Mouse (Mus musculus): ENCODE data around the gene Ccr6. TPM values are rescaled to one million over a fixed set of nuclear protein-coding genes. Genes with fewer than 3 reads are reported as not detected.

The Ccr6 gene
- polyA plus RNA-seq, 1 experiment from 2014 or later = 0.11 TPM

DNA sequence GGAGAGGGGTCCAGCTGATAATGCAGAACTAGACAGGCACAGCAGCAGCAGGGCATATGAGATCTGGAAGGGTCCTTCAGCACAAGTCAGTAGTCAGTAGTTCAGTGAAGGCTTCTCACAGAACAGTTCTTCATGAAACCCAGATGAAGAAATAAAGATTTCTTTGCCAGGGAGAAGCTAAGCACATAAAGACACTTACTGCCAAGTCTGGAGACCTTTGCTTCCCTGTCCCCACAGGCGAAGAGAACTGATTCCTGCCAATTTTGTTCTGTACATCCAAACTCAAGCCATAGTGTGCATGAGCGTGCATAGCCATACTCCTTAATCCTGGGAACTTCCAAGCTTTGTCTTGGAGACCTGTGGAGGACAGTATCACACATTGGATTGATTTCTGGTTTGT lies 62.4 kb downstream of the Ccr6 start:
- Histone ChIP-seq H3K9me3 (ENCODE audit: control insufficient read depth, low read length) (no peaks in the 10 kb centered on the region), H3K4me2 (no peak overlapping the region), H3K4me1 (ENCODE audit: control insufficient read depth, insufficient read depth, low read length) (no peaks in the 10 kb centered on the region), H3K9ac (ENCODE audit: low read length) (no peak overlapping the region), H3K36me3 (ENCODE audit: control insufficient read depth, insufficient read depth, low read length) (no peaks in the 10 kb centered on the region), H3K4me3 (ENCODE audit: low read depth, low read length) (no peak overlapping the region), H3K27me3 (ENCODE audit: control insufficient read depth, insufficient read depth, low read length) (no peaks in the 10 kb centered on the region), H3K27ac (ENCODE audit: low read depth, low read length) (no peak overlapping the region)
- ATAC-seq (ENCODE audit: low FRiP score) (no peak), DNase-seq (ENCODE audit: low spot score, missing footprints) (no peak)
- WGBS = 86% methylated on average over 2 of the region's 2 CpGs

DNA sequence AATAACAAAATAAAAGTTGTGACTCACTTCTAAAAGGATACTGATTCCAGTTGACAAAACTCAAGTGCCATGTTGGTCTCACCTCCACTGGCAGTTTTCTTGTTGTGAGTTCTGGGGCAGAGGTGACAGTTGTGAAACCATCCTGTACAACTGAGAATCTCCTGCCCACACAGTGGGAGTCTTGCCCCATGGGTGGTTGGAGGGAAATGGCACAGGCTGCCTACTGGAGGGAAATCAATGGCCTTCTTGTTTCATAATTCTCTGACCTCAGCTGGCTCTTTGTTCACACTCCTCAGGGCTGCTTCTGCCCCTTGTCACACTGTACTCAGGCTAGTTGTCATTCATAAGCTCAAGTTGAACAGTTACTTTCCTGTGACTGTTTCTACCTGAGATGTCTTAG lies 63.7 kb downstream of the Ccr6 start:
- Histone ChIP-seq H3K36me3 (ENCODE audit: control insufficient read depth, insufficient read depth, low read length) (no peaks in the 10 kb centered on the region), H3K27ac (ENCODE audit: low read depth, low read length) (no peak overlapping the region), H3K9me3 (ENCODE audit: control insufficient read depth, low read length) (no peaks in the 10 kb centered on the region), H3K9ac (ENCODE audit: low read length) (no peak overlapping the region), H3K4me2 (no peak overlapping the region), H3K4me1 (ENCODE audit: control insufficient read depth, insufficient read depth, low read length) (no peaks in the 10 kb centered on the region), H3K4me3 (ENCODE audit: low read depth, low read length) (no peak overlapping the region), H3K27me3 (ENCODE audit: control insufficient read depth, insufficient read depth, low read length) (no peaks in the 10 kb centered on the region)
- ATAC-seq (ENCODE audit: low FRiP score) (no peak), DNase-seq (ENCODE audit: low spot score, missing footprints) (no peak)

DNA sequence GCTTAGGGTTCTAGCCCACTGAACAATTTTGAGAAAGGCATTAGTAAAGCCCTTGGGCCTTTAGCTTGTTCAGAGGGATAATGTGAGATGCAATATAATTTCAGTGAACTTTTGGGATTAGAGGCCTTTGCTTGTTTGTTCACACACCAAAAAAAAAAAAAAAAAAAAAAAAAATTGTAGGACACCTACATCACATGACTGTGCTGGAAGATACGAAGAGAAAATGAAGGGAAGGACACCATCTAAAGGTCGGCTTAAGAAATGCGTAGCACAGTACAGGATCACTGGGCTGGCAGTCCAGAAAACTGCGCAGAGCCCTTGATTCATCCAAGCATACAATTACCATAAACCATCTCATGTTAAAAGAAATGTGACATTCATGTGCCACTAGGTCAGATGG lies 65.7 kb downstream of the Ccr6 start:
- Histone ChIP-seq H3K4me1 (ENCODE audit: control insufficient read depth, insufficient read depth, low read length) (no peaks in the 10 kb centered on the region), H3K9me3 (ENCODE audit: control insufficient read depth, low read length) (no peaks in the 10 kb centered on the region), H3K9ac (ENCODE audit: low read length) (no peak overlapping the region), H3K36me3 (ENCODE audit: control insufficient read depth, insufficient read depth, low read length) (no peaks in the 10 kb centered on the region), H3K4me2 (no peak overlapping the region), H3K4me3 (ENCODE audit: low read depth, low read length) (no peak overlapping the region), H3K27ac (ENCODE audit: low read depth, low read length) (no peak overlapping the region), H3K27me3 (ENCODE audit: control insufficient read depth, insufficient read depth, low read length) (no peaks in the 10 kb centered on the region)
- DNase-seq (ENCODE audit: low spot score, missing footprints) (no peak), ATAC-seq (ENCODE audit: low FRiP score) (no peak)
- 77% methylated on average over 4 of the region's 4 CpGs for WGBS

DNA sequence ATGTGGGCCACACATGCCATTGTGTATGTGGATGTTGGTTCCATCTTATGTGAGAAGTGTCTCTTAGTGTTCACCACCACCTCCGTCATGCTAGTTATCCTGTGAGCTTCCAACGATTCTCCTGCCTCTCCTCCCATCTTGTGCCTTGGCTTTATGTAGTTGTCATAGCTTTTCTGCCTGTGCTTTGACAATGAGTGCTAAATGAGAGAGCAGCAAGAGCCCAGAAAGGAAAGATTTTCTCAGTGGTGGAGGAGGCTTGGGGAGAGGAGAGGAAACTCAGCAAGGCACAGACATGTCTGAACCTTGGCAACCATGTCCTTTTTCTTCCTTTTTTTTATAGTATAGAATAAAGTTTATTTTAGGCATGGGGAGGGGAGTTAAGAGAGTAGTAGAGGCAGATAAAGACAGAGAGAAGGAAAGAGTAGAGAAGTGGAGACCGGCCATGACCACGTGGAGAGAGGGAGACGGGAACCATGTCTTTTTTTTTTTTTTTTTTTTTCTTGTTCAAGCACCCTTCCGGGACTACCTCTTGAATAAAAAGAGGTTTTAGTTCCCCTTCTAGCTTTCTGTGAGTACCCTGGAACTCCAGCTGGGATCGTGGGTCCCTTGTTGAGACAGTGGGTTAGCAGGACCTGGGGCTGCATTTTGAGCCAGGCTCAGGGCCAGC lies 67.1 kb downstream of the Ccr6 start:
- H3K4me3 ChIP-seq (ENCODE audit: low read depth, low read length) = no peak overlapping the region
- H3K27ac ChIP-seq (ENCODE audit: low read depth, low read length) = no peak overlapping the region
- no peak for ATAC-seq (ENCODE audit: low FRiP score)
- no peaks in the 10 kb centered on the region for H3K27me3 ChIP-seq (ENCODE audit: control insufficient read depth, insufficient read depth, low read length)
- 81% methylated on average over 6 of the region's 7 CpGs for WGBS
- H3K36me3 ChIP-seq (ENCODE audit: control insufficient read depth, insufficient read depth, low read length) = no peaks in the 10 kb centered on the region
- H3K4me1 ChIP-seq (ENCODE audit: control insufficient read depth, insufficient read depth, low read length) = no peaks in the 10 kb centered on the region
- H3K9ac ChIP-seq (ENCODE audit: low read length) = no peak overlapping the region
- no peaks in the 10 kb centered on the region for H3K9me3 ChIP-seq (ENCODE audit: control insufficient read depth, low read length)
- DNase-seq (ENCODE audit: low spot score, missing footprints) = no peak
- H3K4me2 ChIP-seq = no peak overlapping the region

DNA sequence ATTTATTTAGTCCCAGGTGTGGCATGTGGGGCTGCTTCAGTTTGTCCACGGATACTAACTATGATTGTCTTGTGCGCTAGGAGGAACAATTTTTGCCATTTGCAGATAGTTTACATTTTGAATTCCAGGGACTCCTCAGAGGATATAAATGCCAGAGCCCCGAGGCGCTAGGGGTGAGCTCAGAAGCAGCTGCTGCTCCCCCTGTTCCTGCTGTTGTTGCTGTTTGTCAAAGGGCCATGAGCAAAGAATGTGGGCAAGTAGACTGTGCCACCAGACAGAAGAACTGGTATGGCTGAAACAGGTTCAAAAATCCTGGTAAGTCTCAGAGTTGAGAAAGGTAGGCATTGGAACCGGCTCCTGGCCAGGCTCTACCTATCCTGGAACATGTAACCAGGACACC lies 67.8 kb downstream of the Ccr6 start:
- H3K9me3 ChIP-seq (ENCODE audit: control insufficient read depth, low read length) = no peaks in the 10 kb centered on the region
- ATAC-seq (ENCODE audit: low FRiP score) = no peak
- no peak overlapping the region for H3K4me2 ChIP-seq
- no peaks in the 10 kb centered on the region for H3K4me1 ChIP-seq (ENCODE audit: control insufficient read depth, insufficient read depth, low read length)
- no peaks in the 10 kb centered on the region for H3K27me3 ChIP-seq (ENCODE audit: control insufficient read depth, insufficient read depth, low read length)
- DNase-seq (ENCODE audit: low spot score, missing footprints) = no peak
- no peak overlapping the region for H3K27ac ChIP-seq (ENCODE audit: low read depth, low read length)
- 71% methylated on average over 5 of the region's 5 CpGs for WGBS
- no peaks in the 10 kb centered on the region for H3K36me3 ChIP-seq (ENCODE audit: control insufficient read depth, insufficient read depth, low read length)
- no peak overlapping the region for H3K9ac ChIP-seq (ENCODE audit: low read length)
- H3K4me3 ChIP-seq (ENCODE audit: low read depth, low read length) = no peak overlapping the region

DNA sequence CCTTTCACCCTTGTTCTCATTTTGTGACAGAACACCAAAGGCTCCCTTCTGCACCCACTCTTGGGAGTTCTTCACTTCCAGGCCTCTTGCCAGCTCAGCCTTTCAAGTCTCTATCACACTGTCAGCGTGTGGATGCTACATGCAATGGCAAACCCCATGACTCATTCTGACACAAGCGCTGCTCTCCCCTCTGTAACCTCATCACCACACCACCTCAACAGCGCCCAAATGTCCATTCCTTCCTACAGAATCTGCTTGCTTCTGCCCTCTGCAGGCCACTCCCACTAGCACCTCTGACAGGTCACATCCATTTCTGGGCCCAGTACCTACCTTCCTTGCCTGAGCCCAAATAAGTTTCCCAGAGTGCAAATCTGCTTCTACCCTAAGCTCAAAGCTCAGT lies 70.0 kb downstream of the Ccr6 start:
- ATAC-seq (ENCODE audit: low FRiP score) = no peak
- Histone ChIP-seq H3K4me2 (no peak overlapping the region), H3K27me3 (ENCODE audit: control insufficient read depth, insufficient read depth, low read length) (no peaks in the 10 kb centered on the region), H3K27ac (ENCODE audit: low read depth, low read length) (no peak overlapping the region), H3K36me3 (ENCODE audit: control insufficient read depth, insufficient read depth, low read length) (no peaks in the 10 kb centered on the region), H3K9me3 (ENCODE audit: control insufficient read depth, low read length) (no peaks in the 10 kb centered on the region), H3K9ac (ENCODE audit: low read length) (no peak overlapping the region), H3K4me1 (ENCODE audit: control insufficient read depth, insufficient read depth, low read length) (no peaks in the 10 kb centered on the region), H3K4me3 (ENCODE audit: low read depth, low read length) (no peak overlapping the region)
- DNase-seq (ENCODE audit: low spot score, missing footprints) = no peak
- WGBS = 24% methylated on average over 3 of the region's 3 CpGs

Other genes starting within 250 kb of the Ccr6 start
- not detected in 2 replicates for gene Gm49673, start 88.3 kb upstream of the Ccr6 start, polyA plus RNA-seq (2014; fragmentation: Nextera tagmentation; extraction: Ambion mirVana)
- gene Rnaset2a, start 87.9 kb upstream of the Ccr6 start, polyA plus RNA-seq (2014; fragmentation: Nextera tagmentation; extraction: Ambion mirVana) = 14.8 and 15.0 TPM in 2 replicates
- gene Fgfr1op, start 70.5 kb upstream of the Ccr6 start, polyA plus RNA-seq (2014; fragmentation: Nextera tagmentation; extraction: Ambion mirVana) = 61.3 and 62.3 TPM in 2 replicates
- 100 and 102 TPM in 2 replicates for gene Mpc1, start 46.9 kb downstream of the Ccr6 start, polyA plus RNA-seq (2014; fragmentation: Nextera tagmentation; extraction: Ambion mirVana)
- 67.8 and 68.2 TPM in 2 replicates for gene Sft2d1, start 75.1 kb downstream of the Ccr6 start, polyA plus RNA-seq (2014; fragmentation: Nextera tagmentation; extraction: Ambion mirVana)
- 0.90 and 1.3 TPM in 2 replicates for gene Prr18, start 101.4 kb downstream of the Ccr6 start, polyA plus RNA-seq (2014; fragmentation: Nextera tagmentation; extraction: Ambion mirVana)
- gene T2, start 119.9 kb downstream of the Ccr6 start, polyA plus RNA-seq (2014; fragmentation: Nextera tagmentation; extraction: Ambion mirVana) = 0.18 and 0.30 TPM in 2 replicates
- 0.93 and 1.3 TPM in 2 replicates for gene T, start 198.4 kb downstream of the Ccr6 start, polyA plus RNA-seq (2014; fragmentation: Nextera tagmentation; extraction: Ambion mirVana)

Data from midbrain, embryonic 11.5 days (tissue).